ENCODE assay signal across 10 mouse cellular contexts in the genomic region with DNA sequence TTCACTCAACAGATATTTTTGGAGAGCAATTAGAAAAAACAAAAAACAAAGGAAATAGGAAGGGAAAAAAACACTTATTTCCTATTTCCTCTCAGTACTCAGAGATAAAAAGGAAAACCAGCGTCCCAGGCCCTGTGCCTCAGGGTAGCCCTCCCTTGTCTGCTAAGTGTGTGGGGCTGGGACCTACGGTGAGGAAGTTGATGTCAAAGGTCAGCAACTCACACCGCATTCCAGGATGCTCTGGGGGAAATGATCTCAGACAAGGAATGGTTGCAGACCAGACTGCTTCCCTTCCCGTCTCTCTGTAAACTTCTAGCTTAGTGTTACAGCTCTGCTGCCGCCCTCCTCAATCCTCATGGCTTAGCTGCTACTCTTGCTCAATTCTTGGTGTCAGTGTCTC. TPM values are rescaled to one million over a fixed set of nuclear protein-coding genes. Genes with fewer than 3 reads are reported as not detected.
A peak's percentile ranks its signal among the peaks of the same experiment; 100 is the strongest.
DNase-seq lines count a peak whose midpoint lies in the region; ATAC-seq and TF ChIP-seq lines count a peak whose summit lies in the region.
"Had no signal": no experiment of that assay in that cellular context is flagged by ENCODE, and none has a peak within 500 bp of the region (broad histone marks: within the 10 kb centered on the region; RNA-seq: fewer than 3 reads in every experiment).

No protein-coding gene starts in this region.

- peaks cover 37% of the 10 kb centered on the region for H3K4me1 ChIP-seq in kidney, embryonic 15.5 days

- no peak for DNase-seq in gastrocnemius, adult 2 months
- no peak for DNase-seq in gastrocnemius, postnatal 25 days
- peak; percentile 66 to 86 for DNase-seq in heart, adult 18-20 months
- peak; percentile 79 for DNase-seq in lung, postnatal 36 days
- DNase-seq in retina, embryonic 14.5 days (ENCODE audit: low spot score): no peak
- no peak for DNase-seq in spleen, postnatal 10 days (ENCODE audit: low spot score in 2 of 2)
- DNase-seq in right cerebral cortex, adult 18-20 months: no peak

- 13% methylated on average over 5 of the region's 5 CpGs for WGBS in kidney, embryonic 15.5 days

- peak overlapping the region; percentile 65 for H3K27ac ChIP-seq in gastrocnemius, adult 2 months
- peak overlapping the region; percentile 70 for H3K27ac ChIP-seq in kidney, embryonic 15.5 days
- H3K27ac ChIP-seq: macrophage had no signal

- H3K4me2 ChIP-seq in kidney, embryonic 15.5 days: no peak overlapping the region

- TF ChIP-seq CTCF in gastrocnemius, adult 2 months (IDR thresholded peaks at IDR 0.05): no peak

- no peak overlapping the region for H3K4me3 ChIP-seq in gastrocnemius, adult 2 months
- H3K4me3 ChIP-seq in kidney, embryonic 15.5 days (replicated peaks): no peak overlapping the region

- H3K9me3 ChIP-seq in kidney, embryonic 15.5 days (replicated peaks): no peaks in the 10 kb centered on the region

- H3K27me3 ChIP-seq in kidney, embryonic 15.5 days: no peaks in the 10 kb centered on the region

- H3K36me3 ChIP-seq in kidney, embryonic 15.5 days: no peaks in the 10 kb centered on the region

- intact Hi-C loops in gastrocnemius, adult 2 months (cut with DNase I): no loop called here

- H3K9ac ChIP-seq in kidney, embryonic 15.5 days: no peak overlapping the region

- peak; percentile 76 for ATAC-seq in kidney, embryonic 15.5 days (replicated peaks; ENCODE audit: low FRiP score)

RNA-seq across cellular contexts. Expression of a gene that starts 9.6 kb away (rescaled TPM):
- not detected for total RNA-seq in gastrocnemius, adult 2 months (2021)
- not detected for total RNA-seq in gastrocnemius, postnatal 25 days (2021)
- 1 to 10 TPM in 1 of 2 experiments, under 1 TPM in 1; 0.99 to 1.5 TPM for total RNA-seq in heart, adult 18-20 months (2021)
- polyA plus RNA-seq in kidney, embryonic 15.5 days (2015; fragmentation: Nextera tagmentation; extraction: Ambion mirVana): 0.19 and 0.42 TPM in 2 replicates
- polyA plus RNA-seq: macrophage; small intestine, adult 2 months had no signal

RNA-seq across cellular contexts. Expression of a gene that starts 16.8 kb away (rescaled TPM):
- total RNA-seq in gastrocnemius, adult 2 months (2021): 10 to 100 TPM; 52.3 to 61.3 TPM
- 10 to 100 TPM; 36.5 to 38.3 TPM for total RNA-seq in gastrocnemius, postnatal 25 days (2021)
- total RNA-seq in heart, adult 18-20 months (2021): 10 to 100 TPM; 68.2 to 77.2 TPM
- polyA plus RNA-seq in kidney, embryonic 15.5 days (2015; fragmentation: Nextera tagmentation; extraction: Ambion mirVana): 65.6 TPM in 2 replicates

Comparison
In these comparisons a context has a peak if more than half of its experiments do, and no peak if none do; other contexts are left out.
1. DNase-seq: peak in heart, adult 18-20 months (2 of 2) and lung, postnatal 36 days (single experiment); none in gastrocnemius, adult 2 months (single experiment), gastrocnemius, postnatal 25 days (single experiment), retina, embryonic 14.5 days (single experiment), spleen, postnatal 10 days (0 of 2) and right cerebral cortex, adult 18-20 months (single experiment).